Mouse (Mus musculus) E14TG2a.4 (cell line): ENCODE data around the gene Pmm1.

ENCODE experiments used
- H3K27me3 ChIP-seq: 2 replicates; pipeline ENCODE4 v1.6.1; 2014; ENCODE audit warnings: low read length, control low read depth; ENCODE audit not compliant: insufficient read depth
- H3K36me3 ChIP-seq: 2 replicates; pipeline ENCODE4 v1.6.1; 2014; ENCODE audit warnings: low read length, control low read depth; ENCODE audit not compliant: insufficient read depth
- H3K4me1 ChIP-seq: replicated peaks from 2 replicates; pipeline ENCODE4 v1.6.1; 2014; ENCODE audit warnings: low read depth, low read length, control low read depth
- H3K4me3 ChIP-seq: replicated peaks from 2 replicates; pipeline ENCODE4 v1.5.1; 2014; ENCODE audit warnings: mild to moderate bottlenecking, low read length
- H3K9me3 ChIP-seq: 2 replicates; pipeline ENCODE4 v1.6.1; 2014; ENCODE audit warnings: low read length, control low read depth
- CTCF ChIP-seq: conservative IDR thresholded peaks from 2 replicates; pipeline ENCODE4 v1.5.1; 2014; ENCODE audit warnings: low read length
- NANOG ChIP-seq: IDR thresholded peaks from 2 replicates; pipeline ENCODE4 v1.6.1; 2014; ENCODE audit warnings: borderline replicate concordance, low read length, mixed read lengths
- POU5F1 ChIP-seq: IDR thresholded peaks from 2 replicates; pipeline ENCODE4 v1.6.1; 2014; ENCODE audit warnings: low read length, borderline replicate concordance

Pmm1 gene

GRCm38 (mm10) chr15:81939157-81939715 lies 21.5 kb downstream of the Pmm1 start:
- H3K4me3 ChIP-seq = no peak overlapping the region
- TF ChIP-seq NANOG = no peak
- TF ChIP-seq POU5F1 = no peak
- TF ChIP-seq CTCF = no peak
- H3K4me1 ChIP-seq = peaks cover 46% of the 10 kb centered on the region
- no peaks in the 10 kb centered on the region for H3K9me3 ChIP-seq
- peaks cover 22% of the 10 kb centered on the region for H3K27me3 ChIP-seq
- no peaks in the 10 kb centered on the region for H3K36me3 ChIP-seq

GRCm38 (mm10) chr15:81938246-81938645 lies 22.5 kb downstream of the Pmm1 start:
- no peaks in the 10 kb centered on the region for H3K36me3 ChIP-seq
- TF ChIP-seq CTCF = peak; percentile 50
- no peak for TF ChIP-seq NANOG
- TF ChIP-seq POU5F1 = no peak
- no peaks in the 10 kb centered on the region for H3K9me3 ChIP-seq
- H3K4me3 ChIP-seq = no peak overlapping the region
- peaks cover 29% of the 10 kb centered on the region for H3K27me3 ChIP-seq
- H3K4me1 ChIP-seq = peaks cover 45% of the 10 kb centered on the region

GRCm38 (mm10) chr15:81937098-81937972 lies 23.4 kb downstream of the Pmm1 start:
- Histone ChIP-seq H3K4me3 (peak overlapping the region; percentile 65), H3K4me1 (peaks cover 49% of the 10 kb centered on the region), H3K9me3 (no peaks in the 10 kb centered on the region), H3K36me3 (no peaks in the 10 kb centered on the region), H3K27me3 (peaks cover 27% of the 10 kb centered on the region)
- no peak for TF ChIP-seq POU5F1
- TF ChIP-seq NANOG = no peak

- Histone ChIP-seq H3K27me3 (peaks cover 27% of the 10 kb centered on the region), H3K4me3 (peak within 1 kb of the TSS; percentile 65), H3K4me1 (peaks cover 48% of the 10 kb centered on the region), H3K9me3 (no peaks in the 10 kb centered on the region), H3K36me3 (no peaks in the 10 kb centered on the region)
- no peak for TF ChIP-seq CTCF
- TF ChIP-seq POU5F1 = no peak
- no peak for TF ChIP-seq NANOG
Measured at GRCm38 (mm10) chr15:81936679-81937078, 24.1 kb downstream of the Pmm1 start, which contains the start of gene Csdc2. Gene Csdc2 (plus strand): TSS chr15:81936759.

- Histone ChIP-seq H3K36me3 (no peaks in the 10 kb centered on the region), H3K4me1 (peaks cover 48% of the 10 kb centered on the region), H3K4me3 (peak overlapping the region; percentile 65; the same call in 1 of the 2 replicates), H3K9me3 (no peaks in the 10 kb centered on the region), H3K27me3 (peaks cover 27% of the 10 kb centered on the region)
- TF ChIP-seq CTCF = no peak
Measured at GRCm38 (mm10) chr15:81935869-81936637, 24.7 kb downstream of the Pmm1 start.

GRCm38 (mm10) chr15:81933986-81934385 lies 26.7 kb downstream of the Pmm1 start:
- TF ChIP-seq POU5F1 (no peak), CTCF (no peak), NANOG (no peak)
- Histone ChIP-seq H3K4me1 (peaks cover 46% of the 10 kb centered on the region), H3K9me3 (no peaks in the 10 kb centered on the region), H3K4me3 (no peak overlapping the region), H3K36me3 (no peaks in the 10 kb centered on the region), H3K27me3 (peaks cover 27% of the 10 kb centered on the region)

GRCm38 (mm10) chr15:81932951-81933470 lies 27.7 kb downstream of the Pmm1 start:
- H3K4me3 ChIP-seq = no peak overlapping the region
- no peaks in the 10 kb centered on the region for H3K9me3 ChIP-seq
- H3K36me3 ChIP-seq = no peaks in the 10 kb centered on the region
- peaks cover 26% of the 10 kb centered on the region for H3K27me3 ChIP-seq
- peaks cover 40% of the 10 kb centered on the region for H3K4me1 ChIP-seq
- TF ChIP-seq CTCF = no peak

- Histone ChIP-seq H3K27me3 (no peaks in the 10 kb centered on the region; the same call in 1 of the 2 replicates), H3K9me3 (no peaks in the 10 kb centered on the region), H3K36me3 (peaks cover 17% of the 10 kb centered on the region), H3K4me3 (no peak overlapping the region), H3K4me1 (peaks cover 43% of the 10 kb centered on the region)
- TF ChIP-seq CTCF (no peak), POU5F1 (no peak)
Measured at GRCm38 (mm10) chr15:81928277-81928676, 32.5 kb downstream of the Pmm1 start.
